Mouse (Mus musculus): ENCODE data around the gene Dnm3. TPM values are rescaled to one million over a fixed set of nuclear protein-coding genes. Genes with fewer than 3 reads are reported as not detected.
A peak's percentile ranks its signal among the peaks of the same experiment; 100 is the strongest.

The Dnm3 gene
- polyA plus RNA-seq, 1 experiment from 2014 or later, result 11.3 TPM

DNA sequence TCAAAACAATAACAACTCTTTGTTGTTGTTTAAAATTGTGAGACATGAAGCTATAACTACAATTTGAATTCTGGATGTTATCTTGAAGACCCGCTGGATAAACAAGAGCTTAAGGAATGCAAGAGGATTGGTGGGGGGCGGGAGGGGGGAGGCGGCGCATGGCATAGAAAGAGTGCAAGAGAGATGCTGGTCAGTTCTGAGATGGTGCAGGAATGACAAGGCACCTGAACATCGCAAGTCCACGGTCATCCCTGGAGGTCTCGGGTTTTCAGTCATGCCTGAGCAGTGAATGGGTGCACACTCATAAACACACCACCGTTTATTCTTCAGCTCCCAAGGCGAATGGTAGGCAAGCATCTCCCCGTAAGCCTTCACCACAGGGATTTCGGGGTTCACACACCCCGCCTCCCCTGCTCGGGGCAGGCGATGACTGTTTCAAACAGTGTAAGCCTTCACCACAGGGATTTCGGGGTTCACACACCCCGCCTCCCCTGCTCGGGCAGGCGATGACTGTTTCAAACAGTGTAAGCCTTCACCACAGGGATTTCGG lies 1.2 kb downstream of the Dnm3 start:
- Histone ChIP-seq H3K4me3 (ENCODE audit: low read depth, low read length) (peak overlapping the region; percentile 59), H3K9me3 (replicated peaks; ENCODE audit: control insufficient read depth, low read length) (no peaks in the 10 kb centered on the region), H3K9ac (replicated peaks; ENCODE audit: low read length) (no peak overlapping the region), H3K4me2 (ENCODE audit: low read depth, low read length) (peak overlapping the region; percentile 98), H3K27me3 (ENCODE audit: control insufficient read depth, insufficient read depth, low read length) (peaks cover 9% of the 10 kb centered on the region; the same call in 1 of the 2 replicates), H3K27ac (replicated peaks; ENCODE audit: low read depth, low read length) (no peak overlapping the region), H3K4me1 (ENCODE audit: control insufficient read depth, insufficient read depth, low read length) (no peaks in the 10 kb centered on the region), H3K36me3 (replicated peaks; ENCODE audit: control insufficient read depth, insufficient read depth, low read depth, low read length) (no peaks in the 10 kb centered on the region)
- WGBS, result 3% methylated on average over 19 of the region's 19 CpGs
- DNase-seq (ENCODE audit: low spot score), result peak; percentile 3
- peak; percentile 35 for ATAC-seq (replicated peaks; ENCODE audit: insufficient number of reproducible peaks, low FRiP score, low TSS enrichment, low read depth)

DNA sequence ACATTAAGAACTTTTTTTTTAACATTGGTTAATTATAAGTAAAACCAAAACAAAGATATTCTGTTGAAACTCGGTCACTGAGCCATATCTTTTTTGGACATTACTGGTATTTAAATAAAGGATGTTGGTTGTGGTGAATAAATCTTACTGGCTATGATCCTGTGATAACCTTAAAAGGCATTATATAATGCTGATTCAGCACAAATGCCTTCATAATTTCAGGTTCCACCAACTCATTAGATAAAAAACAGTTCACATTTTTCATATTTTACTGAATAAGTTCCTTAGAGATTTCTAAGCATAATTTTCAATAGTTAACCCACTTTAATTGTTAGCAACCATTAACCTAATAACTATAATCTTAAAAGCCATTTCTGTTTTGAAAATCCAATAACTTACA lies 4.9 kb downstream of the Dnm3 start:
- Histone ChIP-seq H3K4me2 (ENCODE audit: low read depth, low read length) (no peak overlapping the region), H3K9ac (replicated peaks; ENCODE audit: low read length) (no peak overlapping the region), H3K4me3 (ENCODE audit: low read depth, low read length) (no peak overlapping the region), H3K27me3 (ENCODE audit: control insufficient read depth, insufficient read depth, low read length) (peaks cover 9% of the 10 kb centered on the region; the same call in 1 of the 2 replicates), H3K27ac (replicated peaks; ENCODE audit: low read depth, low read length) (no peak overlapping the region), H3K4me1 (ENCODE audit: control insufficient read depth, insufficient read depth, low read length) (no peaks in the 10 kb centered on the region), H3K9me3 (replicated peaks; ENCODE audit: control insufficient read depth, low read length) (no peaks in the 10 kb centered on the region), H3K36me3 (replicated peaks; ENCODE audit: control insufficient read depth, insufficient read depth, low read depth, low read length) (no peaks in the 10 kb centered on the region)
- 82% methylated on average over 1 of the region's 1 CpGs for WGBS
- ATAC-seq (replicated peaks; ENCODE audit: insufficient number of reproducible peaks, low FRiP score, low TSS enrichment, low read depth) (no peak), DNase-seq (ENCODE audit: low spot score) (no peak)

DNA sequence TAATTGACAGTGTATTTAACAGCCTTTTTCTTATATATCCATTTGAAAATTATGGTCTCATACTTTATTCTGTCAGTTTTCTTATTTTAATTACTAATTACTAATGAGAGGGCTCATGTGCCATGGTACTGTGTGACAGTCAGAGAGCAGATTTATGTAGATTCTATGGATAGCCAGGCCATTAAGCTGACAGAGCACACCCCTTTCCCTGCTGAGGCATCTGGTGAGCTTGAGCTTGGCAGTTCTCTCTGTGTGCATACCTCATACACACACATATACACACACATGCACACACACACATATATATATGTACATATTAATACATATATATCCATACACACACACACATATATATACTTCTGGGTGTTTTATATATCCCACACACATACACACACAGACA lies 6.7 kb downstream of the Dnm3 start:
- no peak overlapping the region for H3K4me2 ChIP-seq (ENCODE audit: low read depth, low read length)
- peaks cover 4% of the 10 kb centered on the region; the same call in 1 of the 2 replicates for H3K27me3 ChIP-seq (ENCODE audit: control insufficient read depth, insufficient read depth, low read length)
- no peaks in the 10 kb centered on the region for H3K4me1 ChIP-seq (ENCODE audit: control insufficient read depth, insufficient read depth, low read length)
- ATAC-seq (replicated peaks; ENCODE audit: insufficient number of reproducible peaks, low FRiP score, low TSS enrichment, low read depth), result no peak
- no peak for DNase-seq (ENCODE audit: low spot score)
- no peak overlapping the region for H3K4me3 ChIP-seq (ENCODE audit: low read depth, low read length)
- H3K36me3 ChIP-seq (replicated peaks; ENCODE audit: control insufficient read depth, insufficient read depth, low read depth, low read length), result no peaks in the 10 kb centered on the region
- H3K27ac ChIP-seq (replicated peaks; ENCODE audit: low read depth, low read length), result no peak overlapping the region
- no peaks in the 10 kb centered on the region for H3K9me3 ChIP-seq (replicated peaks; ENCODE audit: control insufficient read depth, low read length)
- H3K9ac ChIP-seq (replicated peaks; ENCODE audit: low read length), result no peak overlapping the region

DNA sequence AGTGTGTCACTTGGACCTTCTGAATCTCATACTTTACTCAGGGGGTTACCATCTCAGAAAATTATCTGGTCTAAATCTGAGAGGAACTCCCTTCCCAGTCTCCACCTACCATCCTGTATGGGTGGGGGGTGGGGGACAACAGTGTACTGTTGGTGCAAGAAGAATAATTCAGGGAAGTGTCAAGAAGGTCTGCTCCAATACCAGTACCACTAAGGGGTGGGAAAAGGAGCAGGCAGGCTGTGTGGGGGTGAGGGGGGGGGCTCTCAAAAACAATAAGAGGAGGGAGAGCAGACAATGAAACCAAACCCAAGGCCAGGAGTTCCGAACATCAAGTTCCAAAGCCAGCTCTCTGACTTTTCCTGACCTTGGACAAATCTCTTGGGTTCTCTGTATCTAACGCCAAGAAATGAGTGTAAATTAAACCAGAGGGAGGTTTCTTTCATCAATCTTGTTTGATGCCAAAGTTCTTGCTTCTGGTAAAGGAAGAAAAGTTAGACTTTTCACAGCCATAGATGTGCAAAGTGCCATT lies 8.0 kb downstream of the Dnm3 start:
- no peaks in the 10 kb centered on the region for H3K36me3 ChIP-seq (replicated peaks; ENCODE audit: control insufficient read depth, insufficient read depth, low read depth, low read length)
- DNase-seq (ENCODE audit: low spot score) (no peak), ATAC-seq (replicated peaks; ENCODE audit: insufficient number of reproducible peaks, low FRiP score, low TSS enrichment, low read depth) (no peak)
- no peak overlapping the region for H3K27ac ChIP-seq (replicated peaks; ENCODE audit: low read depth, low read length)
- H3K4me3 ChIP-seq (ENCODE audit: low read depth, low read length), result no peak overlapping the region
- no peaks in the 10 kb centered on the region for H3K4me1 ChIP-seq (ENCODE audit: control insufficient read depth, insufficient read depth, low read length)
- H3K4me2 ChIP-seq (ENCODE audit: low read depth, low read length), result no peak overlapping the region
- WGBS, result 56% methylated on average over 2 of the region's 2 CpGs
- H3K9me3 ChIP-seq (replicated peaks; ENCODE audit: control insufficient read depth, low read length), result no peaks in the 10 kb centered on the region
- H3K27me3 ChIP-seq (ENCODE audit: control insufficient read depth, insufficient read depth, low read length), result peaks cover 4% of the 10 kb centered on the region; the same call in 1 of the 2 replicates
- no peak overlapping the region for H3K9ac ChIP-seq (replicated peaks; ENCODE audit: low read length)

DNA sequence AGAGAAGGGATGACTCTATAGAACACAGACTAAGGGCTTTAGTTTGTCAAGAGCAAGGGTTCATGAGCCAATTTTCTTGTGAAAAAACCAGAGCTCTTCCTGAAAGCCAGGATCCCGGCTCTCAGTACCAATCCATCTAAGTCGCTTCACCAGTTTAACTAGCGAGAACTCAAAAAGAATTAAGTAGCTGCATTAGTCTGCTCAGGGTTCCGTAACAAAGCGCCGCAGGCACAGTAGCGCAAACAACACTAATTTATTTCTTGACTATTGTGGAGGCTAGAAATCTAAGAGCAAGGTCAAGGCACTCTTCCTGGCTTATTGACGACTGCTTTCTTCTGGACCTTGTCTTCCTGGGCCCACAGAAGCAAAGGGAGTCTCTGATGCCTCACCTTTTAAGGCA lies 14.2 kb downstream of the Dnm3 start:
- WGBS, result 90% methylated on average over 8 of the region's 8 CpGs
- DNase-seq (ENCODE audit: low spot score), result no peak
- no peak overlapping the region for H3K9ac ChIP-seq (replicated peaks; ENCODE audit: low read length)

DNA sequence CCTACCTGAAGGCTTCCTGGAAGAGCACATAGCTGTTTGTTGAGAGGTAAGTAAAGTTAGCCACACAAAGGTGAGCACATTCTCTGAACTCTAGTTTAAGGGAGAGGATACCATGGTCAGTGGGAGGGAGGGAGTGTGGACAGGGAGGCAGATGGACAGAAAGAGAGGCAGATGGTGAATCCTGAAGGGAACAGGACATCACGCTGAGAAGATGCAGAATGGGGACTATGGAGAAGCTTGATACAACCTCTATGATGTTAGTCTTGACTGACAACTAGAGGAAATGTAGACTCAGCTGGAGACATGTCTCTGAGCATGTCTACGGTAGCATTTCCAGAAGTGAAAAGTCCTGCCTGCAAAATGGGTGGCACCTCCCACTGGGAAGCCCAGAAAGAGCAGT lies 19.1 kb downstream of the Dnm3 start:
- ATAC-seq (replicated peaks; ENCODE audit: insufficient number of reproducible peaks, low FRiP score, low TSS enrichment, low read depth), result no peak
- no peak for DNase-seq (ENCODE audit: low spot score)
- Histone ChIP-seq H3K4me1 (ENCODE audit: control insufficient read depth, insufficient read depth, low read length) (no peaks in the 10 kb centered on the region), H3K9ac (replicated peaks; ENCODE audit: low read length) (no peak overlapping the region), H3K27me3 (ENCODE audit: control insufficient read depth, insufficient read depth, low read length) (no peaks in the 10 kb centered on the region), H3K36me3 (replicated peaks; ENCODE audit: control insufficient read depth, insufficient read depth, low read depth, low read length) (no peaks in the 10 kb centered on the region), H3K4me3 (ENCODE audit: low read depth, low read length) (no peak overlapping the region), H3K4me2 (ENCODE audit: low read depth, low read length) (no peak overlapping the region), H3K9me3 (replicated peaks; ENCODE audit: control insufficient read depth, low read length) (no peaks in the 10 kb centered on the region), H3K27ac (replicated peaks; ENCODE audit: low read depth, low read length) (no peak overlapping the region)
- 88% methylated on average over 2 of the region's 2 CpGs for WGBS

More for the DNA sequence above, 14.2 kb downstream of the Dnm3 start:
- Histone ChIP-seq H3K4me3 (ENCODE audit: low read depth, low read length) (no peak overlapping the region), H3K27ac (replicated peaks; ENCODE audit: low read depth, low read length) (no peak overlapping the region), H3K4me2 (ENCODE audit: low read depth, low read length) (no peak overlapping the region), H3K27me3 (ENCODE audit: control insufficient read depth, insufficient read depth, low read length) (no peaks in the 10 kb centered on the region), H3K4me1 (ENCODE audit: control insufficient read depth, insufficient read depth, low read length) (no peaks in the 10 kb centered on the region), H3K9me3 (replicated peaks; ENCODE audit: control insufficient read depth, low read length) (no peaks in the 10 kb centered on the region), H3K36me3 (replicated peaks; ENCODE audit: control insufficient read depth, insufficient read depth, low read depth, low read length) (no peaks in the 10 kb centered on the region)
- no peak for ATAC-seq (replicated peaks; ENCODE audit: insufficient number of reproducible peaks, low FRiP score, low TSS enrichment, low read depth)

DNA sequence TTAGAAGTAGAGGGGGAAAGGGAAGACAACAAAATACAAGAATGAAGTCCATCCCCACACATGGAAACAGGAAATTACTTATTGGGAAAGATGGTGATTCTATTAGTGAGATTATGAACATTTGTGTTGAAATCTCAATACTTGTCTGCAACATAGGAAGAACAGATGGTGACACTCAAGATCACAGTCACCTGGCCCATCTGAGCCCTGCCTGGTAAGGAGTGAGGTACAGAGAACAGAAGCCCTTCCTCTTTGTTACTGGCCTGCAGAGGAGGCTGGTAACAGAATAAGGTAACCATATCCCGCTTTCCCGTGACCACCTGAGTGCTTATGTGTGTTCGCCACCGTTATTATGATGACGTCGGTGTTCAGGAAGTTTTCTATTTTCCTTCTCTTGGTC lies 21.0 kb downstream of the Dnm3 start:
- Histone ChIP-seq H3K36me3 (replicated peaks; ENCODE audit: control insufficient read depth, insufficient read depth, low read depth, low read length) (no peaks in the 10 kb centered on the region), H3K4me1 (ENCODE audit: control insufficient read depth, insufficient read depth, low read length) (no peaks in the 10 kb centered on the region), H3K27ac (replicated peaks; ENCODE audit: low read depth, low read length) (no peak overlapping the region), H3K4me3 (ENCODE audit: low read depth, low read length) (no peak overlapping the region), H3K4me2 (ENCODE audit: low read depth, low read length) (no peak overlapping the region), H3K9ac (replicated peaks; ENCODE audit: low read length) (no peak overlapping the region), H3K9me3 (replicated peaks; ENCODE audit: control insufficient read depth, low read length) (no peaks in the 10 kb centered on the region), H3K27me3 (ENCODE audit: control insufficient read depth, insufficient read depth, low read length) (no peaks in the 10 kb centered on the region)
- ATAC-seq (replicated peaks; ENCODE audit: insufficient number of reproducible peaks, low FRiP score, low TSS enrichment, low read depth) (no peak), DNase-seq (ENCODE audit: low spot score) (no peak)
- WGBS, result 89% methylated on average over 6 of the region's 6 CpGs

DNA sequence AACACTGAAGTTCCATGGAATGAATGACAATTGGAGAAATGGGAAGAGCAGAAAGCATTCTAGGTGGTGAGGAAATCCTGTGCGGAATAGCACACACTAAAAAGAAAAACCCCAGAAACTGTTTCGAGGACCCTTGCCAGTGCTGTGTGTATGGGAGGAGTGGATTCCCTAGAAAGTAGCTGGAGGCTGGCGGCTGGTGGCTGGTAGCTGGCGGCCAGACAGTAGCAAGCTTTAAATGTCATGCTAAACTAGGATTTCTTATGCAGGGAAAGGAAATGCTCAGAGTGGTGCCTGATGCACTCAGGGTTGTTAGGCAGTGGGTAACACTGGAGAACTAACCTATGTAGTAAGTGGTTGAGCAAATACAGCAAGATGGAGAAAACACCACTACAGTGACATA lies 21.4 kb downstream of the Dnm3 start:
- no peak for ATAC-seq (replicated peaks; ENCODE audit: insufficient number of reproducible peaks, low FRiP score, low TSS enrichment, low read depth)
- H3K9ac ChIP-seq (replicated peaks; ENCODE audit: low read length), result no peak overlapping the region
- H3K27me3 ChIP-seq (ENCODE audit: control insufficient read depth, insufficient read depth, low read length), result no peaks in the 10 kb centered on the region
- H3K27ac ChIP-seq (replicated peaks; ENCODE audit: low read depth, low read length), result no peak overlapping the region
- H3K4me3 ChIP-seq (ENCODE audit: low read depth, low read length), result no peak overlapping the region
- 88% methylated on average over 4 of the region's 4 CpGs for WGBS
- no peak for DNase-seq (ENCODE audit: low spot score)
- no peaks in the 10 kb centered on the region for H3K9me3 ChIP-seq (replicated peaks; ENCODE audit: control insufficient read depth, low read length)
- H3K36me3 ChIP-seq (replicated peaks; ENCODE audit: control insufficient read depth, insufficient read depth, low read depth, low read length), result no peaks in the 10 kb centered on the region
- H3K4me1 ChIP-seq (ENCODE audit: control insufficient read depth, insufficient read depth, low read length), result no peaks in the 10 kb centered on the region
- H3K4me2 ChIP-seq (ENCODE audit: low read depth, low read length), result no peak overlapping the region
